ENCODE assay signal across 8 mouse cellular contexts in the genomic region with DNA sequence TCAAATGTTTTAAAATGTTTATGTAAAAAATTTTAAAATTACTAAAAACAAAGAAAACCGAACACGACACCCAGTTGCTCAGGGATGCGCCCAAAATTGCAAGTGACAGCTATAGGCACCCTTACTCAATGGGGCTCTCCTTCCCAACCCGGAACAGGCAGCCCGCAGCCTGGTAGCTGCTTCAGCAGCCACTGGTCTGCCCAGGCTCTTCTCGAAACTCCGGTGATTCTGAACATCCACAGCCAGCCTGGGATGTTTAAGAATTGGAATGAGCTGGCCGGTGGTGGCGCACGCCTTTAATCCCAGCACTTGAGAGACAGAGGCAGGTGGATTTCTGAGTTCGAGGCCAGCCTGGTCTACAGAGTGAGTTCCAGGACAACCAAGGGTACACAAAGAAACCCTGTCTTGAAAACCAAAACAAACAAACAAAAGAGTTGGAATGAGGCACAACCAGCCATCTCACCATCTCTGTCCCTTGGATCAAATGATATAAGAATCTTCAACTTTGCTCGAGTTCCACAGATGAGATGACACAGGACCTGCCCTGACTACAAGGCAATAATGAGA.
"Had no signal": no experiment of that assay in that cellular context is flagged by ENCODE, and none has a peak within 500 bp of the region (broad histone marks: within the 10 kb centered on the region; RNA-seq: fewer than 3 reads in every experiment).

No protein-coding gene starts in this region.

- H3K4me3 ChIP-seq: midbrain, embryonic 10.5 days; midbrain, embryonic 12.5 days; myocyte; neural tube, embryonic 13.5 days; neural tube, embryonic 15.5 days had no signal

- ATAC-seq: midbrain, embryonic 16.5 days had no signal

- DNase-seq: right cerebral cortex, postnatal 4 days had no signal

- H3K9ac ChIP-seq: liver, embryonic 14.5 days; midbrain, embryonic 12.5 days; neural tube, embryonic 13.5 days; neural tube, embryonic 15.5 days had no signal

- H3K27me3 ChIP-seq: midbrain, embryonic 12.5 days; neural tube, embryonic 13.5 days; neural tube, embryonic 15.5 days had no signal

- H3K4me2 ChIP-seq: midbrain, embryonic 12.5 days; neural tube, embryonic 13.5 days; neural tube, embryonic 15.5 days had no signal

- H3K4me1 ChIP-seq: midbrain, embryonic 10.5 days; midbrain, embryonic 12.5 days; neural tube, embryonic 13.5 days; neural tube, embryonic 15.5 days had no signal

- H3K9me3 ChIP-seq: midbrain, embryonic 10.5 days; midbrain, embryonic 12.5 days; neural tube, embryonic 13.5 days; neural tube, embryonic 15.5 days had no signal

- H3K27ac ChIP-seq: midbrain, embryonic 10.5 days; midbrain, embryonic 12.5 days; neural tube, embryonic 13.5 days; neural tube, embryonic 15.5 days had no signal
